Mouse (Mus musculus) stomach, embryonic 15.5 days (tissue): ENCODE measurements around the gene Gm1979. TPM values are rescaled to one million over a fixed set of nuclear protein-coding genes. Genes with fewer than 3 reads are reported as not detected.

ENCODE experiments used
- polyA plus RNA-seq: library from polyadenylated mRNA; unstranded; fragments of >200 nt; fragmentation: Nextera tagmentation; extraction: Ambion mirVana; gene quantifications from 2 replicates; pipeline ENCODE4 v1.2.1, GENCODE M21; 2015

The Gm1979 gene
- polyA plus RNA-seq, 1 experiment from 2014 or later: 0.12 TPM

Other genes with a start within 250 kb of the Gm1979 start
- gene Actr3b, start 244.8 kb downstream of the Gm1979 start, polyA plus RNA-seq: 3.8 and 4.1 TPM in 2 replicates
- gene Gm21663, start 62.4 kb downstream of the Gm1979 start, polyA plus RNA-seq: 0.05 TPM in 1 of 2 replicates, not detected in the other
- 0.06 TPM in 1 of 2 replicates, not detected in the other for gene Gm21671, start 50.4 kb downstream of the Gm1979 start, polyA plus RNA-seq
- gene Gm21680, start 32.1 kb downstream of the Gm1979 start, polyA plus RNA-seq: 0.08 and 0.17 TPM in 2 replicates
- gene Gm21698, start 16.1 kb downstream of the Gm1979 start, polyA plus RNA-seq: 0.17 TPM in 1 of 2 replicates, not detected in the other
- not detected in 2 replicates for gene Gm5862, start 18.1 kb upstream of the Gm1979 start, polyA plus RNA-seq
- 0.06 and 0.08 TPM in 2 replicates for gene Speer4a, start 34.8 kb upstream of the Gm1979 start, polyA plus RNA-seq
- gene Gm7347, start 53.8 kb upstream of the Gm1979 start, polyA plus RNA-seq: not detected in 2 replicates
- gene Gm10471, start 84.5 kb upstream of the Gm1979 start, polyA plus RNA-seq: 0.05 TPM in 1 of 2 replicates, not detected in the other
- not detected in 2 replicates for gene 5031410I06Rik, start 100.6 kb upstream of the Gm1979 start, polyA plus RNA-seq
- gene Gm10220, start 116.6 kb upstream of the Gm1979 start, polyA plus RNA-seq: 0.08 TPM in 1 of 2 replicates, not detected in the other